Mouse (Mus musculus): ENCODE results near the gene Prkn. TPM values are rescaled to one million over a fixed set of nuclear protein-coding genes. Genes with fewer than 3 reads are reported as not detected.

Prkn gene
- polyA plus RNA-seq, 1 experiment: not detected

DNA sequence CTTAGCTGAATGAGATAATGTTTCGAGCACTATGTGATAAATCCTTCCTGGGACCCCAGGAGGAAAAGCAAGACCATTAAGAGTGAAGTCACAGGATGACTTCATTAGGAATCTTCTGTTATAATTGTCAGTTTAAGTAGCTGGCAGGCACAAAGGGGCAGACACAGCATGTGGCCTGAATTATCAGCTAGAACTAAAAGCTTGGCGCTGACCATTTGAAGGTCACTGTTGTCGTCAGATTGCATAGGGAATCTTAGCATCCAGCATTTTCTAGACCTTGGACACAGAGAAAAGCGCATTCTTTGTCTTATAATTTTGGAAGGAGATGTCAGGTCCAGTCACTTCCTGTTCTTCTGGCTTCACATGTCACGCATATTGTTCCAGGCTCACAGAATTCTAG is 573.5 kb downstream of the Prkn start:
- TF ChIP-seq USF1 (IDR thresholded peaks at IDR 0.05; ENCODE audit: low read depth): no peak
- no peak for TF ChIP-seq MYOG (IDR thresholded peaks at IDR 0.05; ENCODE audit: control insufficient read depth, extremely low read depth, insufficient read length)
- no peak for TF ChIP-seq CTCF (IDR thresholded peaks at IDR 0.05; ENCODE audit: control insufficient read depth, insufficient read depth, insufficient read length)
- TF ChIP-seq MAX (IDR thresholded peaks at IDR 0.05): no peak
- TF ChIP-seq CEBPB (IDR thresholded peaks at IDR 0.05; ENCODE audit: low read depth): no peak
- TF ChIP-seq FOSL1 (IDR thresholded peaks at IDR 0.05; ENCODE audit: insufficient read depth, low read length, poor library complexity, severe bottlenecking): no peak
- no peak for TF ChIP-seq MYOD1 (IDR thresholded peaks at IDR 0.05; ENCODE audit: control insufficient read depth, insufficient read length, low read depth)
- H3K36me3 ChIP-seq (ENCODE audit: control insufficient read depth, insufficient read depth): no peaks in the 10 kb centered on the region
- H3K79me2 ChIP-seq (ENCODE audit: control insufficient read depth, insufficient read depth): no peaks in the 10 kb centered on the region
- H3K79me3 ChIP-seq (ENCODE audit: low read depth): no peaks in the 10 kb centered on the region
- no peak overlapping the region for H3ac ChIP-seq (ENCODE audit: control insufficient read depth, insufficient read length, low read depth)
- no peak overlapping the region for H3K4me3 ChIP-seq (ENCODE audit: insufficient read depth, poor library complexity, severe bottlenecking)
- H3K27me3 ChIP-seq (ENCODE audit: control insufficient read depth, insufficient read depth, insufficient read length): no peaks in the 10 kb centered on the region

DNA sequence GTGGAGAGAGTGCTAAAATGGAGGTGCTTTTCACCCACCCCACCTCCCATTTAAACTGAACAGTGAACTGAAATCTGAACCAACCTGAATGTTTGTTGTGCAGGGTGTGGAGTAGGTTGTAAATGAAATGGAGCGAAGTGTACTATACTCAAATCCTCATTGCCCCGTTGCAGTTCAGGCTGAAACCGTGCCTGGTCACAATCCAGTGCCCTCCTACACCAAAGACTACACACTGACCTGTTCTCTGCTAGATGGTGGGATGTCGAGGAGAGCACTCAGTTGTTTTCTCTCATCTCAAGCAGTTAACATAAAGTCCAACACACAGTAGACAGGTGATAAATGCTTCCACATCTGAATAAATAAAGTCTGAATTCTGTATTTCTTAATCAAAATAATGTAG is 574.1 kb downstream of the Prkn start:
- Histone ChIP-seq H3K79me3 (ENCODE audit: low read depth) (no peaks in the 10 kb centered on the region), H3K4me3 (ENCODE audit: insufficient read depth, poor library complexity, severe bottlenecking) (no peak overlapping the region), H3K79me2 (ENCODE audit: control insufficient read depth, insufficient read depth) (no peaks in the 10 kb centered on the region), H3ac (ENCODE audit: control insufficient read depth, insufficient read length, low read depth) (no peak overlapping the region), H3K36me3 (ENCODE audit: control insufficient read depth, insufficient read depth) (no peaks in the 10 kb centered on the region), H3K27me3 (ENCODE audit: control insufficient read depth, insufficient read depth, insufficient read length) (no peaks in the 10 kb centered on the region)
- no peak for TF ChIP-seq FOSL1 (IDR thresholded peaks at IDR 0.05; ENCODE audit: insufficient read depth, low read length, poor library complexity, severe bottlenecking)
- no peak for TF ChIP-seq USF1 (IDR thresholded peaks at IDR 0.05; ENCODE audit: low read depth)
- no peak for TF ChIP-seq CEBPB (IDR thresholded peaks at IDR 0.05; ENCODE audit: low read depth)
- no peak for TF ChIP-seq MYOD1 (IDR thresholded peaks at IDR 0.05; ENCODE audit: control insufficient read depth, insufficient read length, low read depth)
- no peak for TF ChIP-seq MAX (IDR thresholded peaks at IDR 0.05)
- no peak for TF ChIP-seq MYOG (IDR thresholded peaks at IDR 0.05; ENCODE audit: control insufficient read depth, extremely low read depth, insufficient read length)
- no peak for TF ChIP-seq CTCF (IDR thresholded peaks at IDR 0.05; ENCODE audit: control insufficient read depth, insufficient read depth, insufficient read length)

DNA sequence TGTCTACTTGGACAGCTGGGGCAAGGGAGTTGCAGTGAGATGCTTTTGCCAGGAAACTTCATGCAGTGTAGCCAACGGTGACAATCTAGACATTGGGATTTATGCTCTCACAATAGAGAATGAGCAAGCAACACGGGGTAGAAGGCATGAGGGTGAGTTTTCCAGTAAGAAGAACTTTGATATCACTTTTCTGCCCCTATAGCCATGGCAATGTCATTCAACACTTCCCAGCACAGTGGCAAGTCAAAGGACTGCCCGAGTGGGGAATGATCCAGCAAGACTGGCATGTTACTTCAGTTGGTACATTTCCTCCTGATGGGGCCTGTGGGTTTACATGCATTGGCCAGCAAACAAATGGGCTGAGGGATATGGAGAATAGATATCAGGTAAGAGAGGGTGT is 577.0 kb downstream of the Prkn start:
- no peak overlapping the region for H3ac ChIP-seq (ENCODE audit: control insufficient read depth, insufficient read length, low read depth)
- H3K79me2 ChIP-seq (ENCODE audit: control insufficient read depth, insufficient read depth): no peaks in the 10 kb centered on the region
- TF ChIP-seq CTCF (IDR thresholded peaks at IDR 0.05; ENCODE audit: control insufficient read depth, insufficient read depth, insufficient read length) (no peak), MAX (IDR thresholded peaks at IDR 0.05) (no peak), MYOG (IDR thresholded peaks at IDR 0.05; ENCODE audit: control insufficient read depth, extremely low read depth, insufficient read length) (no peak), FOSL1 (IDR thresholded peaks at IDR 0.05; ENCODE audit: insufficient read depth, low read length, poor library complexity, severe bottlenecking) (no peak), MYOD1 (IDR thresholded peaks at IDR 0.05; ENCODE audit: control insufficient read depth, insufficient read length, low read depth) (no peak), USF1 (IDR thresholded peaks at IDR 0.05; ENCODE audit: low read depth) (no peak), CEBPB (IDR thresholded peaks at IDR 0.05; ENCODE audit: low read depth) (no peak)
- no peak overlapping the region for H3K4me3 ChIP-seq (ENCODE audit: insufficient read depth, poor library complexity, severe bottlenecking)
- H3K36me3 ChIP-seq (ENCODE audit: control insufficient read depth, insufficient read depth): no peaks in the 10 kb centered on the region
- H3K27me3 ChIP-seq (ENCODE audit: control insufficient read depth, insufficient read depth, insufficient read length): no peaks in the 10 kb centered on the region
- no peaks in the 10 kb centered on the region for H3K79me3 ChIP-seq (ENCODE audit: low read depth)

DNA sequence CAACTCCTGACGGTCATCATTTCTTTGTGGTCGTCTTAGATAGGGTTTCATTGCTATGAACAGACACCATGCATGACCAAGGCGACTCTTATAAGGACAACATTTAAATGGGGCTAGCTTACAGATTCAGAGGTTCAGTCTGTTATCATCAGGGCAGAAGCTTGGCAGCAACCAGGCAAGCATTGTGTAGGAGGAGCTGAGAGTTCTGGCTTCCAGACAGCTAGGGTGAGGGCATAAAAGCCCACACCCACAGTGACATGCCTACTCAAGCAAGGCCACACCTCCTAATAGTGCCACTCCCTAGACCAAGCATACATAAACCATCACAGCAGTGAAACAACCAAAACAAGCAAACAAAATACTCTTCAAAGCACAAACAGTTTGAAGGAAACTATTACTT is 579.3 kb downstream of the Prkn start:
- no peaks in the 10 kb centered on the region for H3K79me2 ChIP-seq (ENCODE audit: control insufficient read depth, insufficient read depth)
- no peaks in the 10 kb centered on the region for H3K27me3 ChIP-seq (ENCODE audit: control insufficient read depth, insufficient read depth, insufficient read length)
- no peaks in the 10 kb centered on the region for H3K79me3 ChIP-seq (ENCODE audit: low read depth)
- H3K4me3 ChIP-seq (ENCODE audit: insufficient read depth, poor library complexity, severe bottlenecking): no peak overlapping the region
- no peak for TF ChIP-seq MYOD1 (IDR thresholded peaks at IDR 0.05; ENCODE audit: control insufficient read depth, insufficient read length, low read depth)
- no peak for TF ChIP-seq MAX (IDR thresholded peaks at IDR 0.05)
- TF ChIP-seq FOSL1 (IDR thresholded peaks at IDR 0.05; ENCODE audit: insufficient read depth, low read length, poor library complexity, severe bottlenecking): no peak
- TF ChIP-seq CTCF (IDR thresholded peaks at IDR 0.05; ENCODE audit: control insufficient read depth, insufficient read depth, insufficient read length): no peak
- TF ChIP-seq USF1 (IDR thresholded peaks at IDR 0.05; ENCODE audit: low read depth): no peak
- TF ChIP-seq MYOG (IDR thresholded peaks at IDR 0.05; ENCODE audit: control insufficient read depth, extremely low read depth, insufficient read length): no peak
- no peak for TF ChIP-seq CEBPB (IDR thresholded peaks at IDR 0.05; ENCODE audit: low read depth)
- H3K36me3 ChIP-seq (ENCODE audit: control insufficient read depth, insufficient read depth): no peaks in the 10 kb centered on the region
- H3ac ChIP-seq (ENCODE audit: control insufficient read depth, insufficient read length, low read depth): no peak overlapping the region

DNA sequence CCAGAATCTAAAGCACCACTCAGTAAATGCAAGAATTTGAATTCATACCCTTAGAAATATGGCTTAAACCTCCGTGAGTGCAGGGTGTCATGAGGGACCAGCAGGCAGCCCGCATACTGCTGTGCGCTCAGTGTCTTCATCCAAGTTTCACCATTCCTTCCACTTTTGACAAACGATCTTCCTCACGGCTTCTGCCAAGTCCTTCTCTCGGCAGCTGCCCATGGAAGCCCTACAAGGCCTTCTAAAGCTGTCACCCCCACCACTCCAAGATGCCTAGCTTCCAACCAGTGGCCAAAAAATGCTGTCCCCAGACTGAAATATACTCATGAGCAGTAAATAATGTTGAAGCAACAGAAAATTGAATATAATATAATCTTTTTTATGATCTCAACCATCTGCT is 580.7 kb downstream of the Prkn start:
- TF ChIP-seq MYOD1 (IDR thresholded peaks at IDR 0.05; ENCODE audit: control insufficient read depth, insufficient read length, low read depth) (no peak), CEBPB (IDR thresholded peaks at IDR 0.05; ENCODE audit: low read depth) (no peak), USF1 (IDR thresholded peaks at IDR 0.05; ENCODE audit: low read depth) (no peak), CTCF (IDR thresholded peaks at IDR 0.05; ENCODE audit: control insufficient read depth, insufficient read depth, insufficient read length) (no peak), FOSL1 (IDR thresholded peaks at IDR 0.05; ENCODE audit: insufficient read depth, low read length, poor library complexity, severe bottlenecking) (no peak), MAX (IDR thresholded peaks at IDR 0.05) (no peak)
- no peaks in the 10 kb centered on the region for H3K79me2 ChIP-seq (ENCODE audit: control insufficient read depth, insufficient read depth)
- H3ac ChIP-seq (ENCODE audit: control insufficient read depth, insufficient read length, low read depth): no peak overlapping the region
- no peak overlapping the region for H3K4me3 ChIP-seq (ENCODE audit: insufficient read depth, poor library complexity, severe bottlenecking)
- H3K36me3 ChIP-seq (ENCODE audit: control insufficient read depth, insufficient read depth): no peaks in the 10 kb centered on the region
- no peaks in the 10 kb centered on the region for H3K27me3 ChIP-seq (ENCODE audit: control insufficient read depth, insufficient read depth, insufficient read length)
- no peaks in the 10 kb centered on the region for H3K79me3 ChIP-seq (ENCODE audit: low read depth)
